Mouse (Mus musculus): ENCODE measurements around the gene Per2. TPM values are rescaled to one million over a fixed set of nuclear protein-coding genes. Genes with fewer than 3 reads are reported as not detected.

Per2 gene
- polyA plus RNA-seq, 1 experiment from 2014 or later, result 3.2 TPM

DNA sequence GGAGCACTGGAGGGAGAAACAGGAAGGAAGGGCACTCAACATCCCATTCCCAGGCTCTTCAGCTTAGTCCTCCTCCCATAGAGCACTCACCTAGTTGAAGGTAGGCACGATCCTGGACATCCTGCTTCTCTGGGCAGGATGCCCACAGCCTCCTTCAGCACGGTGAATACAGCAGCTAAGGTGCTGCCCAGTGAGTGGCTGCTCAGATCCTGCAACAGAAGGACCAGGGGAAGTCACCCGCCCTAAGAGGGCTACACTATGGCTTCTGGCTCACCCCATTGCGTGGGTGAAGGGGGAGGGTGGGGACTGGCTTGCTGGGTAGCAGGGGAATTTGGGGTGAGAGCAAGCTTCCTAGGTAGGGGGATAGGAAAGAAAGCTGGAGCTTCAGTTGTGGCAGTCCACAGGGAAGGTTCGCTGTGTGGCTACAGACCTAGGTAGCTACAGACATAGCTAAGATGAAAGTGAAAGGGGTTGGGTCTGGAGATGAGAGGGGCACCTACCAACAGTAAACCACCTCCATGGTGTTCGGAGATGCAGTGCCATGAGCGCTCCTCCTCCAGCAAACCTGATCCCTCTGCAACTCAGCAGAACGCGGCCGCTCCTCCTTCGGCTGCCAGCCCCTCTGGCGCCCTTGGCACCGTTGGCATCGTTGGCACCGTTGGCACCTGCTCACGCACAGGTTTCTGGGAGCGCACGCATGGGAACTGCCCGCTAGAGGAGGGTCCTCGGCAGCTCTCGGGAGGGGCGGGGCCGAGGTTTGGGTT lies 53.5 kb downstream of the Per2 start:
- Histone ChIP-seq H3K27ac (replicated peaks) (no peak overlapping the region), H3K27me3 (peaks cover 14% of the 10 kb centered on the region), H3K4me2 (replicated peaks) (no peak overlapping the region), H3K36me3 (no peaks in the 10 kb centered on the region), H3K9ac (replicated peaks) (no peak overlapping the region), H3K4me3 (no peak overlapping the region), H3K9me3 (no peaks in the 10 kb centered on the region), H3K4me1 (peaks cover 3% of the 10 kb centered on the region; the same call in 1 of the 2 replicates)
- no peak for ATAC-seq (ENCODE audit: low FRiP score, low read depth)
- 68% methylated on average over 23 of the region's 23 CpGs for WGBS

DNA sequence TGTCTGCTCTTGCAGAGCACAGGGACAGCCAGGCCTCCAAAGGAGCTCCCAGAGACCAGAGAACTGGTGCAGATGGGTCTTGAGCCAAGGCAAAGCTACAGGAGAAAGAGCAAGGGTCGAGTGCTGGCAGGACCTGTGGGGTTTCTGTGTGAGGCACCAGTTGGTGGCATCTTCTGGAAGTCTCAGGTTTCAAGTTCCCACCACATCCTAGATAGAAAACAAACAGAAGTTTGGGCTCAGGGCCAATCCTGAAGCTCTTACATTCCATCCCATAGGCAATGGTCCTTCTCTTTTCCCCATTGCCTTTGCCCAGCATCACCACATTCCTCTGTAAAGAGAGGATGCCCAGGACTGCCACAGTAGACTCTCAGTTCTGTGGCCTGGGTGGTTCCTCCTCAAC lies 54.1 kb downstream of the Per2 start:
- peaks cover 14% of the 10 kb centered on the region for H3K27me3 ChIP-seq
- no peaks in the 10 kb centered on the region for H3K9me3 ChIP-seq
- no peaks in the 10 kb centered on the region for H3K36me3 ChIP-seq
- H3K27ac ChIP-seq (replicated peaks), result no peak overlapping the region
- 35% methylated on average over 1 of the region's 1 CpGs for WGBS
- H3K4me2 ChIP-seq (replicated peaks), result no peak overlapping the region
- H3K4me3 ChIP-seq, result no peak overlapping the region
- no peak for ATAC-seq (ENCODE audit: low FRiP score, low read depth)
- H3K4me1 ChIP-seq, result no peaks in the 10 kb centered on the region
- no peak overlapping the region for H3K9ac ChIP-seq (replicated peaks)

DNA sequence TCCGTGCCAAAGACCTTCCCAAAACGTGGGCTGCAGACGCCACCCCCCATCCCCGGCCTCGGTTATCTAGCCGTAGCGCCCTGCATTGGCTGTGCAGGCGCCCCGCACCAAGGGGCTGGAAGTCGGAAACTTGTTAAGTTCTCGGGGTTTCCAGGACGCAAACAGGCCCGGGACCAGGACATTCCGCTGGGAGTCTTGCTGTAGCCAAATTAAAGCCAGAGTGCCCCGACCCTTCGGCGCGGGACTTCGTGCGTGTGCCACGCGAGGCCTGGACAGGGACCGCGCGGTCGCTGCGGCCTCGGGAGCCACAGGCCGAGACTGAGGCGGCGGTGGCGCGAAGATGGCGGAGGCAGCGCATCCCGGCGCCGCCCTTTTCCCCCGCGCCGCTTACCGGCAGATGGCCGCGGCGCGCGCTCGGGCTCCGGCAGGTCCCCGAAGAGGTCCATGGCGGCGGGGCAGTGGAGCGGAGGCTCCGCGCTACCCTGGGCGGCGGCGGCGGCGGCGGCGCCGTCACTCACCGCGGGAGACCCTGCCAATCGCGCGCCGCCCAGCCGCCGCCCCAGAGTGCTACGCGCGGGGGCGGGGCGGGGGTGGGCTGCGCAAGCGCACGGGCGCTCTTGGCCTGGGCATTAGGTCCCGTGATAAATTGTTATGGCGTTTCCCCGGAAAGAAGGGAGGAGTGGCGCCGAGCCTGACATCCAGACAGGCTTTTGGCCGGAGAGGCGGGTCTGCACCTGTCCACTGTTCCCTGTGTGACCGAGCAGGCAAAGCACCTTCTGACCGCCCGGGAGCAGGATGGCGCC lies 60.7 kb downstream of the Per2 start, which contains the start of gene Ilkap:
Gene Ilkap, minus strand, starts transcription at position 556 of the 803 bp plus-strand sequence.
- Histone ChIP-seq H3K27me3 (0 out of 2 replicates have a peak, but pooled peaks cover 4% of the 10 kb centered on the region), H3K4me3 (peak within 1 kb of the TSS; percentile 93), H3K4me2 (replicated peaks) (peak within 1 kb of the TSS; percentile 93), H3K9me3 (no peaks in the 10 kb centered on the region), H3K36me3 (peaks cover 12% of the 10 kb centered on the region), H3K9ac (replicated peaks) (peak within 1 kb of the TSS; percentile 92), H3K4me1 (peaks cover 24% of the 10 kb centered on the region), H3K27ac (replicated peaks) (peak within 1 kb of the TSS; percentile 89)
- WGBS, result under 1% methylated on average over 82 of the region's 91 CpGs
- ATAC-seq (ENCODE audit: low FRiP score, low read depth), result peak; percentile 97

DNA sequence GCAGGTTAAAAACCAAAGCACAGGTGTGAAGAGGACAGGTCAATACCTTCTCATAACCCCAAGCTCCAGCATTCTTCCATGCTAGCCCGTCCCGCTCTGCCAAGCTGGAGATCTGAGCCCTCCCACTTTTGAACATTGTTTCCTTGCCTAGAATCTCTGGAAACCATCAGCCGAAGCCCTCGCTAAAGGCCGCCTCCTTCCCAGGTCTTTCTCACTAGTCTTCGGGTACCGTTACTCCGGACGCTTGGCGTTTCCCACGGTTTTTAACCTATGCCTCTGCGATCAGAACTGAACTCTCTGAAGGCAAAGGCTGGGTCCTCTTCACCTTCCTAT lies 61.2 kb downstream of the Per2 start:
- Histone ChIP-seq H3K4me1 (peaks cover 24% of the 10 kb centered on the region), H3K36me3 (peaks cover 17% of the 10 kb centered on the region), H3K4me2 (replicated peaks) (peak overlapping the region; percentile 93), H3K4me3 (peak overlapping the region; percentile 93), H3K27me3 (0 out of 2 replicates have a peak, but pooled peaks cover 4% of the 10 kb centered on the region), H3K9ac (replicated peaks) (peak overlapping the region; percentile 92), H3K27ac (replicated peaks) (peak overlapping the region; percentile 89), H3K9me3 (no peaks in the 10 kb centered on the region)
- 2% methylated on average over 12 of the region's 12 CpGs for WGBS
- ATAC-seq (ENCODE audit: low FRiP score, low read depth), result no peak

DNA sequence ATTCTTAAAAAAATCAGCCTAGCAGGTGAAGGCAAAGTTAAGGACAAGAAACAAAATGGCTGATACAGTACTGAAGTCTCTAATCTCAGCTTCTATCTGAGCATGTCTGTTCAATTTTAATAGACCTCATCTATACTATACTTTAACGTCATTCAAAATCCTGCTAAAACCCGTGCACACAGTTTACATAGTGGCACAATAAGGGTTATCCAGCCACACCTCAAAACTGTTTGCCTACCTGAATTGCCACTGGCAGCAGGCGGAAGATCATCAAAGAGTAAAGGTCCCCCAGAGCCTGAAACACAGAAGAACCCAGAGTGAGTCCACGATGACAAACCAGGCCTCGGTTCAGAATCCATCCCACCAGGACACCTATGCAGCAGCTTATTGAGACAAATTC lies 68.8 kb downstream of the Per2 start:
- Histone ChIP-seq H3K4me1 (0 out of 2 replicates have a peak, but pooled peaks cover 3% of the 10 kb centered on the region), H3K27ac (replicated peaks) (no peak overlapping the region), H3K27me3 (no peaks in the 10 kb centered on the region), H3K9me3 (no peaks in the 10 kb centered on the region), H3K9ac (replicated peaks) (no peak overlapping the region), H3K4me3 (no peak overlapping the region), H3K36me3 (peaks cover 79% of the 10 kb centered on the region), H3K4me2 (replicated peaks) (no peak overlapping the region)
- 97% methylated on average over 5 of the region's 5 CpGs for WGBS
- no peak for ATAC-seq (ENCODE audit: low FRiP score, low read depth)

DNA sequence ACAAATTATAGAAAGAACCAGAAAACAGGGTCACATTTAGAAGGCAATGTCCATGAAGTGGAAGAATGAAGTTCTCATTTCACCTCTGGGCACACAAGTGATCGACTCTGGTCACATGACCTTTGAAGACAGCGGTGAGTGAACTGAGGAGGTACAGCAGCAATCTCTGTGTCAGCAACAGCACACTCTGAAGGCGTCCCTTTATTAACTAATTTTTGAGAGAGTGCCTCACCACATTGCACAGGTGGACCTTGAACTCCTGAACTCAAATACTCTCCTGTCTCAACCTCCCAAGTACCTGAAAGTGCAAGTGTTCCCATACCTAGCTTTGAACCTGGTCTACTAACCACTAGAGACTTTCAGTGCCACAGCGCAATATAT lies 78.0 kb downstream of the Per2 start:
- Histone ChIP-seq H3K4me2 (replicated peaks) (no peak overlapping the region), H3K9ac (replicated peaks) (no peak overlapping the region), H3K4me3 (no peak overlapping the region), H3K27me3 (no peaks in the 10 kb centered on the region), H3K27ac (replicated peaks) (no peak overlapping the region), H3K36me3 (peaks cover 95% of the 10 kb centered on the region), H3K9me3 (no peaks in the 10 kb centered on the region), H3K4me1 (no peaks in the 10 kb centered on the region)
- WGBS, result 96% methylated on average over 4 of the region's 4 CpGs
- no peak for ATAC-seq (ENCODE audit: low FRiP score, low read depth)

DNA sequence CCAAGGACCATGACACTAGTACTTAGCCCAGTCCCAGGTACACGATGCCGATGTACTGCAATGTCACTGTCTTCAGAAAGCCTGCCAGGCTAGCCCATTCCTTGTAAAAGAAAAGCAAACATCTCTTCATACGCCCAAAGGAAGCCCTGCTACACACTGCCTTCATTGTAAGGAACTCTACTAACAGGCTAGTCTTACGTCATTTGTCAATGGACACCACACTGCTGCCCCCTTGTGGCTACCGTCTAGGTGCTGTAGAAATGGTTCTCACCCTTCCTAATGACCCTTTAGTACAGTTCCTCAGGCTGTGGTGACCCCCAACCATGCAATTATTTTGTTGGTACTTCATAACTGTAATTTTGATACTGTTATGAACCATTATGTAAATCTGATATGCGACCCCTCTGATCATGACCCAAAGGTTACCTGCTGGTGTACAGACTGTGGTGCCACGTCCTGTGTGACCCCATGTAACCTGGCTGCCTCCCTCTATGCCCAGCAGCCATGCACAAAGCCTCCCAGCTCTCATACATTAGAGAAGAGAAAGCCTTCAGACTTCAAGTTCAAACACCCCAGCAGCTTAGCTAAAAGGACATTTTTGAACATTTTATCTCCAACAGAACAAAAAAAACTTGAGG lies 78.6 kb downstream of the Per2 start:
- Histone ChIP-seq H3K27ac (replicated peaks) (no peak overlapping the region), H3K9ac (replicated peaks) (no peak overlapping the region), H3K9me3 (no peaks in the 10 kb centered on the region), H3K4me3 (no peak overlapping the region), H3K4me2 (replicated peaks) (no peak overlapping the region), H3K4me1 (no peaks in the 10 kb centered on the region), H3K36me3 (peaks cover 96% of the 10 kb centered on the region), H3K27me3 (no peaks in the 10 kb centered on the region)
- WGBS, result 67% methylated on average over 7 of the region's 7 CpGs
- ATAC-seq (ENCODE audit: low FRiP score, low read depth), result 0 out of 2 replicates have a peak, but pooled peaks have one; percentile 47

DNA sequence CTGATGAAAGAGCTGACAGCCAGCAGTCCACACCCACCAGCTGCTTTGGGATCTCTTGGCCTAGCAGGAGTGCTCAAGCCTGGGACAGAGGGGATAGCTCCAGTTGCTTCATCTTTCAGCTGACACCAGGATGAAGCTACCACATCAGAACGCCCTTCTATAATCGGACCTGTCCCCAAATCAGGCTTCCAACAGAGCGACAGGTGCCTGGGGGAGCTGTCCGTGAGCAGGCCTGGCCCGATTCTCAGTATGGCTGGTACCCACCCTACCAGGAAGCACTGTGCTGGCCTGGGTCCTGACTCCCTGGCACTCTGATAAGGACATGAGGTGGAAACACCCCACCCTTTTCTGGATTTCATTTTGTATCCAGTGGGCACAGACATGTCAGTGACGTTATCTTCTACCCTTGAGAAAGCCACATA lies 85.7 kb downstream of the Per2 start:
- 94% methylated on average over 6 of the region's 6 CpGs for WGBS

DNA sequence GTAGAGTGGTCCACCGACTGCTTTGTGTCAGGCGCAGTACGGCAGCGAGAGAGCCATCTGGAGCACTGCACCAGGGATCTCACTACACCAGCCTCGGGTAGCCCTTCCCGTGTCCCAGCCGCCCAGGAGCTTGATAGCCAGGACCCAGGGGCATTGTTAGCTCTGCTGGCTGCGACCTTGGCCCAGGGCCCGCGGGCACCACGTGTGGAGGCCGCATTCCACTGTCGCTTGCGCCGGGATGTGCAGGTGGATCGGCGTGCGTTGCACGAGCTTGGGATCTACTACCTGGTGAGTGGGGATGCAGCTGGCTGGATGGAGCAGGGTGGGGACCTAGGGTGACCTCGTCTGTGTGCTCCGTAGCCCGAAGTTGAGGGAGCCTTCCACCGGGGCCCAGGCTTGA lies 89.1 kb downstream of the Per2 start:
- ATAC-seq (ENCODE audit: low FRiP score, low read depth), result 0 out of 2 replicates have a peak, but pooled peaks have one; percentile 1
- Histone ChIP-seq H3K4me1 (peaks cover 10% of the 10 kb centered on the region), H3K9me3 (no peaks in the 10 kb centered on the region), H3K4me3 (no peak overlapping the region), H3K9ac (replicated peaks) (no peak overlapping the region), H3K27me3 (peaks cover 30% of the 10 kb centered on the region), H3K4me2 (replicated peaks) (no peak overlapping the region), H3K27ac (replicated peaks) (no peak overlapping the region; the same call in 1 of the 2 replicates), H3K36me3 (peaks cover 58% of the 10 kb centered on the region)
- WGBS, result 88% methylated on average over 23 of the region's 23 CpGs

More for the DNA sequence above, 85.7 kb downstream of the Per2 start:
- Histone ChIP-seq H3K4me1 (no peaks in the 10 kb centered on the region), H3K36me3 (peaks cover 91% of the 10 kb centered on the region), H3K27me3 (no peaks in the 10 kb centered on the region), H3K27ac (replicated peaks) (no peak overlapping the region), H3K9ac (replicated peaks) (no peak overlapping the region), H3K9me3 (no peaks in the 10 kb centered on the region), H3K4me2 (replicated peaks) (no peak overlapping the region), H3K4me3 (no peak overlapping the region)
- no peak for ATAC-seq (ENCODE audit: low FRiP score, low read depth)

DNA sequence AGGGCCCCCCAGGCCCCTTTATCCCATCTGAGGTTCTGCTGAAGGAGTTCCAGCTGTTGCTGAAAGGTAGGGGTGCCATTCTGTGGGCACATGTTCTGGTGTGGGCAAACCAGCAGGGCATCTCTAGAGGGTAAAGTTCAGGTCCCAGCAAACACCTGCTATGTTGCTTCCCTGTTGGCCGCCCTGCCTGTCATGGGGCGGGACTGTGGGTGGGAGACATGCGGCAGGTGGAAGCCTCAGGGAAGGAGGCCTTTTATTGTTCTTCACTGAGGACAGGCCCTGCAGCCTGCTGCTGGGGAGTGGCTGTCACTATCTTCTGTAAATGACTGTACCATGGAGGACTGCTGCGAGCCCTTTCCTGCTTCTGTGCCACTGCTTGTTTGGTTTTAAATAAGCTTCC lies 89.7 kb downstream of the Per2 start:
- no peak overlapping the region for H3K4me3 ChIP-seq
- peaks cover 3% of the 10 kb centered on the region; the same call in 1 of the 2 replicates for H3K9me3 ChIP-seq
- peaks cover 33% of the 10 kb centered on the region for H3K27me3 ChIP-seq
- H3K9ac ChIP-seq (replicated peaks), result no peak overlapping the region
- H3K4me2 ChIP-seq (replicated peaks), result no peak overlapping the region
- peaks cover 51% of the 10 kb centered on the region for H3K36me3 ChIP-seq
- H3K4me1 ChIP-seq, result peaks cover 10% of the 10 kb centered on the region
- H3K27ac ChIP-seq (replicated peaks), result no peak overlapping the region; the same call in 1 of the 2 replicates
- 81% methylated on average over 4 of the region's 4 CpGs for WGBS
- ATAC-seq (ENCODE audit: low FRiP score, low read depth), result no peak

DNA sequence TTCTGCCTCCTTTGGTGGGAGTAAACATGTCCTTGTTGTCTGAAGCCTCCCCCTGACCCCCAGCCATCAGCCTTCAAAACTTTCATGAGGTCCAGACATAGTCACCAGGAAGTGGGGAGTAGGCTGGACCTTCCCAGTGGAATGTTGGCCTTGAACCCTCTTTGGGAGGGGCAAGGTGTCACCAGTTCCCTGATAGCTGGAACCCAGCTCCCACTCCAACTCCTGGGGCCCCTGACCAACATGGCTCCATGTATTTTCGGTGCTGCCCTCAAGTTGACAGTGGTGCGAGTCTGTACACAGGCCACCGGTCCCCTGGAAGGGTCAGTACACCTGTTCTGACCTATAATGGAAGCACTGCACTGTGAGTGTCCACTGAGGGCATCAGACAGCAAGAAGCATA lies 91.8 kb downstream of the Per2 start:
- WGBS, result 94% methylated on average over 3 of the region's 3 CpGs
- H3K36me3 ChIP-seq, result peaks cover 30% of the 10 kb centered on the region
- H3K27me3 ChIP-seq, result peaks cover 33% of the 10 kb centered on the region
- no peak overlapping the region for H3K27ac ChIP-seq (replicated peaks)
- no peak overlapping the region for H3K4me2 ChIP-seq (replicated peaks)
- ATAC-seq (ENCODE audit: low FRiP score, low read depth), result no peak
- H3K4me3 ChIP-seq, result no peak overlapping the region
- H3K9ac ChIP-seq (replicated peaks), result no peak overlapping the region
- H3K4me1 ChIP-seq, result peaks cover 10% of the 10 kb centered on the region
- peaks cover 7% of the 10 kb centered on the region; the same call in 1 of the 2 replicates for H3K9me3 ChIP-seq

Data from midbrain, embryonic 12.5 days (tissue).